ENCODE assay signal across 27 mouse cellular contexts in genomic region chr1:73365842-73366241, GRCm38 (mm10).
DNase-seq lines count a peak whose midpoint lies in the region; ATAC-seq and TF ChIP-seq lines count a peak whose summit lies in the region.
"Had no signal": no experiment of that assay in that cellular context is flagged by ENCODE, and none has a peak within 500 bp of the region (broad histone marks: within the 10 kb centered on the region; RNA-seq: fewer than 3 reads in every experiment).

No protein-coding gene starts in this region.

- H3K36me3 ChIP-seq in heart, embryonic 12.5 days = no peaks in the 10 kb centered on the region
- no peaks in the 10 kb centered on the region for H3K36me3 ChIP-seq in heart, postnatal 0 days (replicated peaks; ENCODE audit: control insufficient read depth, insufficient read depth, low read length)
- no peaks in the 10 kb centered on the region for H3K36me3 ChIP-seq in lung, embryonic 15.5 days
- H3K36me3 ChIP-seq: embryonic facial prominence, embryonic 12.5 days; forebrain, embryonic 15.5 days; hindbrain, embryonic 15.5 days; liver, embryonic 12.5 days; neural tube, embryonic 12.5 days had no signal

- H3K27me3 ChIP-seq in heart, embryonic 12.5 days (replicated peaks) = no peaks in the 10 kb centered on the region
- H3K27me3 ChIP-seq in heart, postnatal 0 days (ENCODE audit: control insufficient read depth, insufficient read depth, low read length) = no peaks in the 10 kb centered on the region
- H3K27me3 ChIP-seq in lung, embryonic 15.5 days = no peaks in the 10 kb centered on the region
- H3K27me3 ChIP-seq: embryonic facial prominence, embryonic 12.5 days; forebrain, embryonic 15.5 days; hindbrain, embryonic 15.5 days; liver, embryonic 12.5 days; neural tube, embryonic 12.5 days had no signal

- H3K9me3 ChIP-seq in heart, embryonic 12.5 days (replicated peaks) = no peaks in the 10 kb centered on the region
- no peaks in the 10 kb centered on the region for H3K9me3 ChIP-seq in heart, postnatal 0 days (replicated peaks; ENCODE audit: control insufficient read depth, low read length)
- H3K9me3 ChIP-seq in lung, embryonic 15.5 days = no peaks in the 10 kb centered on the region
- H3K9me3 ChIP-seq: embryonic facial prominence, embryonic 12.5 days; forebrain, embryonic 15.5 days; hindbrain, embryonic 15.5 days; liver, embryonic 12.5 days; neural tube, embryonic 12.5 days had no signal

- TF ChIP-seq CTCF in heart, postnatal 0 days (IDR thresholded peaks at IDR 0.05; ENCODE audit: low read depth) = no peak

- no peak for ATAC-seq in heart, embryonic 12.5 days (ENCODE audit: insufficient number of reproducible peaks, low FRiP score)
- ATAC-seq in heart, postnatal 0 days (ENCODE audit: insufficient read depth, low read depth) = no peak
- ATAC-seq in lung, embryonic 15.5 days (ENCODE audit: borderline replicate concordance, extremely low read depth, low FRiP score, low TSS enrichment) = no peak
- ATAC-seq: CD4-positive, CD25-positive, alpha-beta regulatory T cell, adult 4 months; forebrain, embryonic 15.5 days; intestine, embryonic 16.5 days; liver, embryonic 12.5 days; liver, postnatal 0 days; lung, postnatal 0 days had no signal

- WGBS in heart, embryonic 12.5 days = 24% methylated on average over 4 of the region's 4 CpGs
- WGBS in heart, postnatal 0 days = 26% methylated on average over 4 of the region's 4 CpGs
- WGBS in lung, embryonic 15.5 days = 33% methylated on average over 4 of the region's 4 CpGs

- H3K27ac ChIP-seq in heart, embryonic 12.5 days (ENCODE audit: poor library complexity, severe bottlenecking) = peak overlapping the region; percentile 72
- 0 out of 2 replicates have a peak overlapping the region, but pooled peaks have one; percentile 21 for H3K27ac ChIP-seq in heart, postnatal 0 days (ENCODE audit: low read depth)
- H3K27ac ChIP-seq in lung, embryonic 15.5 days = 0 out of 2 replicates have a peak overlapping the region, but pooled peaks have one; percentile 1
- H3K27ac ChIP-seq: embryonic facial prominence, embryonic 12.5 days; forebrain, embryonic 15.5 days; gastrocnemius, adult 2 months; hindbrain, embryonic 15.5 days; liver, embryonic 12.5 days; macrophage; neural tube, embryonic 12.5 days had no signal

- no peak overlapping the region for H3K9ac ChIP-seq in heart, embryonic 12.5 days
- H3K9ac ChIP-seq in heart, postnatal 0 days (replicated peaks; ENCODE audit: low read depth, low read length) = no peak overlapping the region
- H3K9ac ChIP-seq in lung, embryonic 15.5 days = no peak overlapping the region
- H3K9ac ChIP-seq: embryonic facial prominence, embryonic 12.5 days; forebrain, embryonic 15.5 days; hindbrain, embryonic 15.5 days; liver, embryonic 12.5 days; liver, postnatal 0 days; neural tube, embryonic 12.5 days had no signal

- peaks cover 79% of the 10 kb centered on the region for H3K4me1 ChIP-seq in heart, embryonic 12.5 days (replicated peaks)
- peaks cover 42% of the 10 kb centered on the region for H3K4me1 ChIP-seq in heart, postnatal 0 days (ENCODE audit: control insufficient read depth, insufficient read depth)
- peaks cover 51% of the 10 kb centered on the region for H3K4me1 ChIP-seq in lung, embryonic 15.5 days

- no peak for TF ChIP-seq EP300 in heart, postnatal 0 days (IDR thresholded peaks at IDR 0.05; ENCODE audit: low read depth)

- H3K4me2 ChIP-seq in heart, embryonic 12.5 days = peak overlapping the region; percentile 6; the same call in 1 of the 2 replicates
- no peak overlapping the region for H3K4me2 ChIP-seq in heart, postnatal 0 days (ENCODE audit: low read depth, low read length)
- no peak overlapping the region for H3K4me2 ChIP-seq in lung, embryonic 15.5 days
- H3K4me2 ChIP-seq: embryonic facial prominence, embryonic 12.5 days; forebrain, embryonic 15.5 days; hindbrain, embryonic 15.5 days; liver, embryonic 12.5 days; neural tube, embryonic 12.5 days had no signal

- H3K4me3 ChIP-seq in heart, embryonic 12.5 days = no peak overlapping the region
- H3K4me3 ChIP-seq in heart, postnatal 0 days (ENCODE audit: low read depth, low read length) = no peak overlapping the region
- H3K4me3 ChIP-seq in lung, embryonic 15.5 days = no peak overlapping the region
- H3K4me3 ChIP-seq: embryonic facial prominence, embryonic 12.5 days; forebrain, embryonic 15.5 days; gastrocnemius, adult 2 months; hindbrain, embryonic 15.5 days; liver, embryonic 12.5 days; myocyte; neural tube, embryonic 12.5 days had no signal

- DNase-seq in heart, adult 18-20 months = no peak
- no peak for DNase-seq in heart, postnatal 0 days (ENCODE audit: low spot score)
- no peak for DNase-seq in heart, postnatal 4 days
- no peak for DNase-seq in lung, postnatal 14 days
- no peak for DNase-seq in layer of hippocampus, adult 18-20 months (ENCODE audit: low spot score in 2 of 2)
- DNase-seq: adrenal gland, postnatal 14 days; cerebellum, adult 11-12 months; cerebellum, adult 9-11 months; embryo, embryonic 11 days; gastrocnemius, adult 2 months; kidney, postnatal 36 days; liver, postnatal 0 days; right cerebral cortex, adult 18-20 months; spleen, adult 18-20 months; thymus, postnatal 14 days had no signal

Comparison
In these comparisons a context has a peak if more than half of its experiments do, and no peak if none do; other contexts are left out.
1. H3K27ac ChIP-seq: peak in every context shown above with its lines; median percentile 72 in heart, embryonic 12.5 days; 21 in heart, postnatal 0 days; 1 in lung, embryonic 15.5 days.